Mouse (Mus musculus) limb, embryonic 15.5 days (tissue): ENCODE data around the gene Tmed9. TPM values are rescaled to one million over a fixed set of nuclear protein-coding genes. Genes with fewer than 3 reads are reported as not detected.

Experiments
- ATAC-seq: fragments of 200-750 bp; cut with Nextera tagmentation; 2 replicates; pipeline ENCODE4 v1.8.0; 2017; ENCODE audit warnings: low read depth, moderate TSS enrichment; ENCODE audit not compliant: insufficient number of reproducible peaks, low FRiP score, low TSS enrichment
- H3K27ac ChIP-seq: fragments of 300-500 bp; sonication (generic); 2 replicates; pipeline ENCODE4 v1.5.1; 2015; ENCODE audit warnings: moderate library complexity, mild to moderate bottlenecking, inconsistent platforms
- H3K27me3 ChIP-seq: fragments of 300-500 bp; sonication (generic); 2 replicates; pipeline ENCODE4 v1.6.1; 2015; ENCODE audit warnings: inconsistent platforms
- H3K36me3 ChIP-seq: fragments of 300-500 bp; sonication (generic); 2 replicates; pipeline ENCODE4 v1.6.1; 2015; ENCODE audit warnings: inconsistent platforms
- H3K4me1 ChIP-seq: fragments of 300-500 bp; sonication (generic); 2 replicates; pipeline ENCODE4 v1.6.1; 2015; ENCODE audit warnings: inconsistent platforms
- H3K4me2 ChIP-seq: fragments of 300-500 bp; sonication (generic); 2 replicates; pipeline ENCODE4 v1.6.1; 2015; ENCODE audit warnings: mild to moderate bottlenecking, inconsistent platforms
- H3K4me3 ChIP-seq: fragments of 300-500 bp; sonication (generic); 2 replicates; pipeline ENCODE4 v1.5.1; 2015; ENCODE audit warnings: mild to moderate bottlenecking, inconsistent platforms
- H3K9ac ChIP-seq: fragments of 300-500 bp; sonication (generic); 2 replicates; pipeline ENCODE4 v1.6.1; 2015; ENCODE audit warnings: inconsistent platforms
- H3K9me3 ChIP-seq: fragments of 300-500 bp; sonication (generic); 2 replicates; pipeline ENCODE4 v1.6.1; 2016; ENCODE audit warnings: inconsistent platforms
- WGBS: fragments of 180-500 bp; shearing (Covaris S2); methylation state at CpG from one replicate; pipeline ENCODE4 v1.1.7; 2015; 5-methylcytosine and 5-hydroxymethylcytosine counted together
- polyA plus RNA-seq: library from polyadenylated mRNA; unstranded; fragments of >200 nt; fragmentation: Nextera tagmentation; extraction: Ambion mirVana; gene quantifications from 2 replicates; pipeline ENCODE4 v1.2.1, GENCODE M21; 2015

Tmed9 gene
- polyA plus RNA-seq = 214 and 263 TPM in 2 replicates

DNA sequence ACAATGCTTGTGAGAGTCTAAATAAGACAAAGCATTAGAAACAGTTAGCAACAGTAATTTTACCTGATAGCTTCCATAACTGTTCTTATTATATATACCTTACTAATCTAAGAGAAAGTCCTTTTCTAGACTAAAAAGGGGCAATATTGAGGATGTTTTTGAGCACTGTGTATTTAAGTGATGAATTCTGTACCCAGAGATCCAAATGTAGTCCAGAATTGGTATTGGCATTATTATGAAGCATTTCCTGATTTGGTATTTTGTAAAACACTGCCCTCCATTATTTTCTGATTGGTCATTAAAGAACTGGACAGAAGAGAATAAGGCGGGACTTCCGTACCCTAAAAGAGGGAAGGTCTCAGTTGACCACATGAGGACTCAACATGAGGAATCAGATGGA lies at the start of gene Tmed9:
Gene Tmed9, plus strand, starts transcription at position 301 of the 400 bp plus-strand sequence.
- no peak within 1 kb of the TSS for H3K9ac ChIP-seq
- no peak within 1 kb of the TSS for H3K4me2 ChIP-seq
- peaks cover 18% of the 10 kb centered on the region for H3K4me1 ChIP-seq
- ATAC-seq = no peak
- no peak within 1 kb of the TSS for H3K4me3 ChIP-seq
- no peaks in the 10 kb centered on the region for H3K9me3 ChIP-seq
- WGBS = 98% methylated on average over 2 of the region's 2 CpGs
- no peaks in the 10 kb centered on the region for H3K27me3 ChIP-seq
- no peak within 1 kb of the TSS for H3K27ac ChIP-seq
- H3K36me3 ChIP-seq = 0 out of 2 replicates have a peak, but pooled peaks cover 3% of the 10 kb centered on the region

DNA sequence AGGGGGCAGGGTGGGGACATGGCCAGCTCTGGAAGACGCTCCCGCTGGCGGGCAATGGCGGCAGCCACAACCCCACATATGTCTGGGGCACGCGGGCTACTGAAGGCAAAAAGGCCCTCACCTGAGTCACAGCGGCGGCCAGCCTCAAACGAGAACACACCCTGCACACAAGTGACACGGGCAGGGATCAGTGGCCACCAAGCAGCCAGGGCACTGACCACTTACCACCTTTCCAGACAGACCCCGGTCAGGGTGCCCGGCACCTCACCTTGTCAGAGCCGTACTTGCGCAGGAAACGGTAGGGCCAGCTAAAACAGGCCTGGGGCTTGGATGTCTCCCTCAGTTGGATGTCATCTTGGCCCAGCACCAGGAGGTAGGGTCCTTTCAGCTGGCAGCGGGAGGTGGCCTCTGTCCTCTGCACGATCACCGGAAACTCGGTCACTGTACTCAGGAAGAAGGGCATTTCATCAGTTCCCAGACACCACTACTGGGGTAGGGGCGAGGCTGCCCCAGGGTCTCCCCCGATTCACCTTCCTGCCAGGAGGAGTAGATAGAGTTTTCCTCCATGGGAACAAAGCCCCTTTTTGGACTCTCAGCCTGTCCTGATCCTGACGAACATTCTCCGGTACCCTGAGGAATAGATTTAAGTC lies 49.5 kb upstream of the Tmed9 start:
- Histone ChIP-seq H3K36me3 (peaks cover 1% of the 10 kb centered on the region; the same call in 1 of the 2 replicates), H3K4me1 (0 out of 2 replicates have a peak, but pooled peaks cover 6% of the 10 kb centered on the region), H3K27me3 (no peaks in the 10 kb centered on the region), H3K27ac (no peak overlapping the region), H3K9me3 (no peaks in the 10 kb centered on the region), H3K4me2 (no peak overlapping the region), H3K4me3 (no peak overlapping the region), H3K9ac (no peak overlapping the region)
- WGBS = 87% methylated on average over 23 of the region's 23 CpGs
- no peak for ATAC-seq

DNA sequence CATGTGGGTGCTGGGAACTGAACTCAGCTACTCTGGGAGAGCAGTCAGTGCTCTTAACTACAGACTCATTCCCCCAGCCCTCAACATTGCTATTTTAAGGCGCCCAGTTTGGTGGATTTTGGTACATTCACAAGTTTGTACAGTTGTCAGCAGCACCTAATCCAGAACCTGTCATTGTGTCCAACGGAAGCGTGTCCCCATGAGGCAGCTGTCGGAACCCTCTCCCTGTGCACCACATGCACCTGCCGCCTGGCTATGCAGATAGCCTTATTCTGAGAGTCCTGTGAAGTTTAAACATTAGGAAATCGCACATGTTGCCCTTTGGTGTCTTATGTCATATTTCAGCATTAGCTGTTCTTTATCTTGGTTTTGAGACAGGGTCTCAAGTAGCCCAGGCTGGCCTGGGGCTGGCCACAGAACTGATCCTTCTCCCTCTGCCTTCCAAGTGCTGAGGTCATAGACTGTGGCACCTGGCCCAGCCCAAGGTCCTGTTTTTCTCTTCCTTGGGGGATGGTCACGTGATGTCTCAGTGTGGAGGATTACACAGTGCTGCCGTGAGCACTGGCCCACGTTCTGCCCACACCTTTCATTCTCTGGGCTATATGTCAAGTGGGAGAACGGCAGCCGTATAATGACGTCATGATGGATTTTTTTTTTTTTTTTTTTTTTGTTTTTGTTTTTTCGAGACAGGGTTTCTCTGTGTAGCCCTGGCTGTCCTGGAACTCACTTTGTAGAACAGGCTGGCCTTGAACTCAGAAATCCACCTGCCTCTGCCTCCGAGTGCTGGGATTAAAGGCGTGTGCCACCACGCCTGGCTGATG lies 47.6 kb upstream of the Tmed9 start:
- no peak overlapping the region for H3K27ac ChIP-seq
- H3K4me1 ChIP-seq = 0 out of 2 replicates have a peak, but pooled peaks cover 6% of the 10 kb centered on the region
- H3K9ac ChIP-seq = no peak overlapping the region
- WGBS = 78% methylated on average over 16 of the region's 16 CpGs
- no peak overlapping the region for H3K4me3 ChIP-seq
- H3K4me2 ChIP-seq = no peak overlapping the region
- no peaks in the 10 kb centered on the region for H3K9me3 ChIP-seq
- peaks cover 19% of the 10 kb centered on the region for H3K36me3 ChIP-seq
- ATAC-seq = no peak
- H3K27me3 ChIP-seq = no peaks in the 10 kb centered on the region

DNA sequence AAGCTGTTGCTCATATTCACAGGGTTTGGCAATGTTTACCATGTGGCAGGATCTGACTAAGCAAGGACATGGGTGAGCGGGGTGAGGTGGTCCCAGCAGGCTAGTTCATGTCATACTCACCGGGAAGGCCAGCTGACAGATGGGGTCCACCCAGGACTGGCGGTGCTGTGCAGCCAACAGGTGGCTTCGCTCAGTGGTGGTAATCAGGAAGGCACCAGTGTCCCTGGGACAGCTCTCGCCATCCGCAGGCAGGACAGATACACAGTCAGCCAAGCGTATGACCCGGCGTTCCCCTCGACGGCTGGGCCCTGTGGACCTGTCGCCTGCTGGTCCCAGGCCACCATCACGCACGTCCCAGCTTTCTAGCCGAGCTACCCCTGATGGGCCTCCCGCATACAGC lies 46.3 kb upstream of the Tmed9 start:
- no peak for ATAC-seq
- H3K9ac ChIP-seq = no peak overlapping the region
- H3K27ac ChIP-seq = no peak overlapping the region
- 0 out of 2 replicates have a peak, but pooled peaks cover 6% of the 10 kb centered on the region for H3K4me1 ChIP-seq
- 82% methylated on average over 16 of the region's 16 CpGs for WGBS
- peaks cover 32% of the 10 kb centered on the region for H3K36me3 ChIP-seq
- H3K9me3 ChIP-seq = no peaks in the 10 kb centered on the region
- no peaks in the 10 kb centered on the region for H3K27me3 ChIP-seq
- no peak overlapping the region for H3K4me3 ChIP-seq
- no peak overlapping the region for H3K4me2 ChIP-seq

DNA sequence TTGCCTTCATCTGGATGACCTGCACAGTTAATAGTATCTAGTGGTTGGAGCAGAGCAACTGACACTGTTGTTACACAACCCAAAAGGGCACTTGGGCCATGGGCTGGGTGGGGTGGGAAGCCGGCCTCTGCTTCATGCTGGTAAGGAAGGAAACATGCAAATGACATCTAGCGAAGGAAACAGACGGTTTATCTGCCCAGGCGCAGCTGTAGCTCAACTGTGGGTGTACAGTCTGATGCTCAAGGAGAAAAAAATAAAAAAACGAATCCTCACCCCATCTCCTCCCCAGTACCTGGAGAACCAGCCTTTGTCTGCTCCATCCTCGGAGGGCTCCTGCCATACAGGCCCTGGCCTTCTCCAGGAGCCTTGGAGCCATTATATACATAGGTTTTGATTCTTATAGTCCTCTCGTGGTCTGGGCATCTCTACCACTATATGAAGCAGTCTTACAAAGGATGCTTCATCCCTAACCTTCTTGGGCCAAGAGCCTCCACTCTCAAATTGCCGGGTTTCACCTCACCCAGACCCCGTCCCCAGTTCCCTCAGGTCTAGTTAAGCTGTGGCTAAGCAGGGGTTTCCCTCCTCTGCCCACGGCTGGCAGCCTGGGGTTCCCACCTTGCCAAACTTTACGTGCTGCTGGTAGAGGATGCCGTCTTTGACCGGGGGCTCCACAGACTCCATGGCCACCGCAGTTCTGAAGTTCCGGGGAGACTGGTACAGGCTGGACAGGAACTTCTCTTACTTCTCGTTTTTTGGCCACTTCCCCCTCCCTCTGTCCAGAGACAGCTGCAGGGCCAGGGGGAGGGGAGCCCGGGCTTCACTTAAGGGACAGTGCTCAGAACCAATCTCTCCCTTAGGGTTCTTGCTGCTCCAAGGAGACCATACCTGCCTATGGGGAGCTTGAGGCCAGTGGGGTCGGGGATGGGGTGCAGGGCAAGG lies 45.4 kb upstream of the Tmed9 start:
- Histone ChIP-seq H3K36me3 (peaks cover 40% of the 10 kb centered on the region), H3K27ac (no peak overlapping the region; the same call in 1 of the 2 replicates), H3K9ac (no peak overlapping the region), H3K9me3 (no peaks in the 10 kb centered on the region), H3K4me3 (no peak overlapping the region), H3K4me1 (0 out of 2 replicates have a peak, but pooled peaks cover 6% of the 10 kb centered on the region), H3K27me3 (no peaks in the 10 kb centered on the region), H3K4me2 (no peak overlapping the region)
- 75% methylated on average over 18 of the region's 18 CpGs for WGBS
- ATAC-seq = no peak

DNA sequence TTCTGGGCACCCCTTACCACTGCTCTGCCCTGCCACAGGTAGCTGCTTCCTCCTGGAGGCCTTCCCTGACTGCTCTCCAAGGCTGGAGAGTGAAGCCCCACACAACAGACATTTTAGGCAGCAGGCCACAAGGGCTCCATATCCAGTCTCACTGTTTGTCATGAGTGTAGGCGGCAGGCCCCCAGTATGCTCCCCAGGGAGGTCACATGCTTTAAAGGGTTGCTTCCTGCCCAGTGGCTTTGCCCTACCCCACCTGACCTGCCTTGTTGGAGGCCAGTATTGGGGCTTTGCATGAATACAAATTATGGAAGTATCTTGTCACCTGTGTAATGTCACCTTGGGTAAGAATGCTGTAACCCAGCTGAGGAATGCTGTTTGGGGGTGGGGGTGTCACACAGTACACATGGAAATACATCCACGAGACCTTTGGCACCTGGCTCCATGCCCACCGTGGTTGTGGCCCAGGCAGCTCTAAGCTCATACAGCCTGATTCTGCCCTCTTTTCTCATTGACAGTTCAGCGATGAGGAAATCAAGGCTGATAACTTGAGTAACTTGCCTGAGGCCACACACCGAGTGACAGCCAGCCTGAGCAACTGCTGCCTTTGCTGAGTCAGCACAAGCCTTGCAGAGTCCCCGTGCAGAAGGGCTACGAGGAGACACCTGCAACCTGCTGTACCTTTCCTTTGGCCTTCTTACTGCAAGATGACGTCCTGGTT lies 44.2 kb upstream of the Tmed9 start, which contains the start of gene Dok3:
Gene Dok3, minus strand, starts transcription at position 99 of the 718 bp plus-strand sequence.
- H3K9ac ChIP-seq = no peak within 1 kb of the TSS
- WGBS = 73% methylated on average over 8 of the region's 8 CpGs
- H3K9me3 ChIP-seq = no peaks in the 10 kb centered on the region
- H3K4me2 ChIP-seq = no peak within 1 kb of the TSS
- no peak within 1 kb of the TSS for H3K4me3 ChIP-seq
- ATAC-seq = no peak
- no peaks in the 10 kb centered on the region for H3K27me3 ChIP-seq
- H3K27ac ChIP-seq = no peak within 1 kb of the TSS; the same call in 1 of the 2 replicates
- peaks cover 52% of the 10 kb centered on the region for H3K36me3 ChIP-seq
- H3K4me1 ChIP-seq = 0 out of 2 replicates have a peak, but pooled peaks cover 6% of the 10 kb centered on the region

DNA sequence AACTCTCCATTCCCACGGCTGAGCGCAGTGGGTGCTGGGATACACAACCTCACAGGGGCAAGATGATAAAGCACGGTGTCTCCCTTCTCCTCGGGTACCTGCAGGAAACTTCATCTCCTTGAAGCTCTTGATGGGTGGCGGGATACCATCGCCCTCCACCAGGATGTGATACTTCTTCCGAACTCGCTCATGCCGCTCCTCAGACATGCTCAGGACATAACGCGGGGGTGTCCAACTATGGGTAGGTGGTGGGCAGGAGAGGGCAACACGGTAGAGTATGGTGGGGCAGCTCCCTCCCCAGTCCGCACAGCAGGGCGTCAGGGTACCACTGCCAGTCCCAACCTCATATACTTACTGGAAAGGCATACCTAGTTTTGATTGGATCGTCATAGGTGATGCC lies 38.3 kb upstream of the Tmed9 start:
- peak overlapping the region; percentile 83 for H3K4me3 ChIP-seq
- WGBS = 94% methylated on average over 15 of the region's 15 CpGs
- H3K27ac ChIP-seq = no peak overlapping the region
- H3K4me2 ChIP-seq = peak overlapping the region; percentile 91
- H3K27me3 ChIP-seq = no peaks in the 10 kb centered on the region
- ATAC-seq = no peak
- H3K9ac ChIP-seq = no peak overlapping the region
- H3K36me3 ChIP-seq = peaks cover 70% of the 10 kb centered on the region
- H3K4me1 ChIP-seq = peaks cover 15% of the 10 kb centered on the region
- no peaks in the 10 kb centered on the region for H3K9me3 ChIP-seq

DNA sequence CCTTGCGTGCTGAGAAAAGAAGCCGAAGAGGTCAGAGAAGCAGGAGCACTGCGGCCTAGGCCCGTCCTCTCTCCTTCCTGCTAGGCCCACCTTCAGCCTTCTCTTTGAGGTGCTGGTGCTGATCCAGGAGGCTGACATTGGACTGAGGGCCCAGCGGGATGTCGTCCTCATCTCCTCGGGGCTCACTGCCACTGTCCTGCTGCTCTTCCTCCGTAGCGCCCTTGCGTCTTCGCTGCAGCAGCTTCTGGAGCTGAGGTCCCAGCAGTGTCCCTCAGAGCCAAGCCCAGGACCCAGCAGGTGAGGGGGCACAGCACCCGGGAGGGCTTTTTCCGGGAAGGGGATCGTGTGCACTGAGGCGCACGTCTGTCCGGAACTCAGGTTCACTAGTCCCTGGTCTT lies 37.7 kb upstream of the Tmed9 start:
- Histone ChIP-seq H3K9me3 (no peaks in the 10 kb centered on the region), H3K36me3 (peaks cover 70% of the 10 kb centered on the region), H3K27me3 (no peaks in the 10 kb centered on the region), H3K27ac (peak overlapping the region; percentile 72), H3K4me1 (peaks cover 15% of the 10 kb centered on the region), H3K4me3 (peak overlapping the region; percentile 83), H3K4me2 (peak overlapping the region; percentile 91), H3K9ac (peak overlapping the region; percentile 87)
- 17% methylated on average over 17 of the region's 17 CpGs for WGBS
- no peak for ATAC-seq

DNA sequence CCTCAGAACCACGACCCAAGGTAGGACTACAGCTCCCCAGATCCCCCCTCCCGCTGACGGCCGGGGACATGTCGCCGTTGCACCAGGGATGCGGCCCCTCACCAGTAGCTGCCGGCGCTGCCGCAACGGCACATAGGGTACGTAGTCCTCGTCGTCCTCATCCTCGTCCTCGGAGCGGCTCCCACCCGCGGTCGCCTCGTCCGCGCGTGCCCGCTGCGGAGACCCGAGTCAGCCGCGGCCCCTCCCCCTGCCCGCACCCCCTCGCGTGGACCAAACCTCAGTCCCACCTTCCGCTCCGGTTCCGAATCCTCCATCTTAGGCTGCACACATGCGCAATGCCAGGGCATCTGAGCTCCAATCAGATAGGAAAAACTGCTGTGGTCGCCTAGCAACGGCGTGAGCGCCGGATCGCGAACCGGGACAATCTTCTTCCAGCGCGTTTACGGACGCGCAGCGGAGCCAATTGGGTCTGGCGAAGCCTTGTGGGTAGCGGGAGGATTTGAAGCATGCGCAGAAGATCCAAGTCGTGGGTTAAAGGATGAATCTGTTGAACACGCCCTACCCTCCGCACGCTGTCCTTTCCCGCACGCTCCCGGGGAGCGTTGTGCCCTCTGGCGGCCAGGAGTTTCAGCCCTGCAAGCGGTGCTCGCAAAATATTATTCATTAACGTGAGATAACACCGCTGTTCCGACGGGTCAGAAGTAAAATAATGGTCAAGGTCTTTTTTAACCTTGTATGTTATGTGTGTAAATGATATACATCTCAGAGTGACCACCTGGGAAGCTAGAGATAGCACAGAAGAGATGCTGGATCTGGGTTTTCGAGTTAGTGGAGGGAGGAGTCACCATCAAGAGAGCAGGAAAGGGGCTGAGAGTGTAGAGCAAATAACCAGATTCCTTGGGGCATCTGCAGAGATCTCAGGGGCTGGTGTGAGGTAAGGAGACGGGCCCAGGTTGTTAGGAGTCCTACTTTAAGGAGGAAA lies 37.0 kb upstream of the Tmed9 start, which contains the start of gene Ddx41:
Gene Ddx41, minus strand, starts transcription at position 465 of the 982 bp plus-strand sequence.
- no peaks in the 10 kb centered on the region for H3K9me3 ChIP-seq
- peak within 1 kb of the TSS; percentile 91 for H3K4me2 ChIP-seq
- peaks cover 71% of the 10 kb centered on the region for H3K36me3 ChIP-seq
- peak within 1 kb of the TSS; percentile 83 for H3K4me3 ChIP-seq
- H3K9ac ChIP-seq = peak within 1 kb of the TSS; percentile 87
- peaks cover 15% of the 10 kb centered on the region for H3K4me1 ChIP-seq
- peak; percentile 96 for ATAC-seq
- under 1% methylated on average over 70 of the region's 70 CpGs for WGBS
- H3K27ac ChIP-seq = peak within 1 kb of the TSS; percentile 72
- no peaks in the 10 kb centered on the region for H3K27me3 ChIP-seq

DNA sequence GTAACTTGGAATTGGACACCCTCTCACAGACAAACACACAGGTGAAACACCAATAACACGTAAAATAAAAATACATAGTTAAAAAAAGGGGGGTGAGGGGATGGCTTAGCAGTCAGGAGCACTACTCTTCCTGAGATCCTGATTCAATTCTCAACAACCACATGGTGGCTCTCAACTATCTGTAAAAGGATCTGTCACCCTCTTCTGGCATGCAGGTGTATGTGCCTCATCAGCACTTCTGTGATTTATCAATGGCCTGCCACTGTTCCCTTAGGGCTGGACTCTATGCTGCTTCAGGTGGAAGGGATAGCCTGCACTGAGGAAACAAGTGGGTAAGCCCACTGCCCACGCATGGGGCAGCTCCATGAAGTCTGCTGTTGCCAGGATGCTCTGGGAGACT lies 32.6 kb upstream of the Tmed9 start:
- Histone ChIP-seq H3K4me1 (0 out of 2 replicates have a peak, but pooled peaks cover 5% of the 10 kb centered on the region), H3K9me3 (no peaks in the 10 kb centered on the region), H3K4me3 (no peak overlapping the region), H3K4me2 (no peak overlapping the region), H3K9ac (no peak overlapping the region), H3K27ac (no peak overlapping the region), H3K36me3 (peaks cover 84% of the 10 kb centered on the region), H3K27me3 (no peaks in the 10 kb centered on the region)
- 97% methylated on average over 2 of the region's 2 CpGs for WGBS
- ATAC-seq = no peak
